Mouse (Mus musculus) C2C12 (cell line): ENCODE data around the gene Lsg1.

Experiments
- CTCF ChIP-seq: IDR thresholded peaks from one replicate; pipeline ENCODE4 v1.5.1; 2011; ENCODE audit not compliant: control insufficient read depth, insufficient read depth, insufficient read length
- MAX ChIP-seq: IDR thresholded peaks from one replicate; pipeline ENCODE4 v1.6.1; 2011; ENCODE audit warnings: mild to moderate bottlenecking, control low read depth
- MYOD1 ChIP-seq: IDR thresholded peaks from one replicate; pipeline ENCODE4 v1.6.1; 2011; ENCODE audit warnings: low read depth; ENCODE audit not compliant: control insufficient read depth, insufficient read length
- MYOG ChIP-seq: IDR thresholded peaks from one replicate; pipeline ENCODE4 v1.6.1; 2011; ENCODE audit not compliant: control insufficient read depth, insufficient read length; ENCODE audit errors: extremely low read depth

DNA sequence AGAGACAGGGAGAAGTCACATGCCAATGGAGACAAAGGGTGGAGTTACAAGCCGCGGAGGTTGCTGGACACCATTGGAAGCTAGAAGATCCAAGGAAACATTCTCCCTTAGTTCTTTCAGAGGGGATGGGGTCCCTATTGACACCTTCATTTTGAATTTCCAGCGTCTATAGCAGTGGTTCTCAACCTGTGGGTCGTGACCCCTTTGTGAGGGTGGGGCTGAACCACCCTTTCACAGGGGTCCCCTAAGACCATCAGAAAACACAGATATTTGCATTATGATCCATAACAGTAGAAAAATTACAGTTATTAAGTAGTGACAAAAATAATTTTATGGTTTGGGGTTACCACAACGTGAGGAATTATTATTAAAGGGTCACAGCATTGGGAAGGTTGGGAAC, 42.1 kb upstream of the Lsg1 start:
- TF ChIP-seq CTCF: no peak
- TF ChIP-seq MAX: no peak
- no peak for TF ChIP-seq MYOG
- no peak for TF ChIP-seq MYOD1
